8 mouse cellular contexts compared by ENCODE assay signal in genomic region chr1:73913071-73914005, GRCm38 (mm10).
A peak's percentile ranks its signal among the peaks of the same experiment; 100 is the strongest.
DNase-seq lines count a peak whose midpoint lies in the region; ATAC-seq and TF ChIP-seq lines count a peak whose summit lies in the region.

No protein-coding gene starts in this region.

- H3K27ac ChIP-seq in forebrain, embryonic 13.5 days: no peak overlapping the region
- no peak overlapping the region for H3K27ac ChIP-seq in forebrain, embryonic 11.5 days (ENCODE audit: low read depth, low read length)
- H3K27ac ChIP-seq in lung, embryonic 14.5 days (ENCODE audit: low read depth): no peak overlapping the region
- no peak overlapping the region for H3K27ac ChIP-seq in embryonic facial prominence, embryonic 14.5 days (replicated peaks; ENCODE audit: low read depth, low read length)
- no peak overlapping the region for H3K27ac ChIP-seq in kidney, embryonic 15.5 days

- WGBS in forebrain, embryonic 13.5 days: 71% methylated on average over 19 of the region's 19 CpGs
- WGBS in forebrain, embryonic 11.5 days: 76% methylated on average over 19 of the region's 19 CpGs
- 73% methylated on average over 19 of the region's 19 CpGs for WGBS in lung, embryonic 14.5 days
- 77% methylated on average over 19 of the region's 19 CpGs for WGBS in embryonic facial prominence, embryonic 14.5 days
- WGBS in kidney, embryonic 15.5 days: 71% methylated on average over 19 of the region's 19 CpGs

- peaks cover 21% of the 10 kb centered on the region; the same call in 1 of the 2 replicates for H3K36me3 ChIP-seq in forebrain, embryonic 13.5 days (ENCODE audit: poor library complexity, severe bottlenecking)
- H3K36me3 ChIP-seq in forebrain, embryonic 11.5 days (ENCODE audit: control insufficient read depth, insufficient read depth, low read length): no peaks in the 10 kb centered on the region
- H3K36me3 ChIP-seq in lung, embryonic 14.5 days (ENCODE audit: insufficient read depth): peaks cover 67% of the 10 kb centered on the region
- peaks cover 50% of the 10 kb centered on the region for H3K36me3 ChIP-seq in embryonic facial prominence, embryonic 14.5 days (ENCODE audit: control insufficient read depth, insufficient read depth, low read length)
- H3K36me3 ChIP-seq in kidney, embryonic 15.5 days: peaks cover 56% of the 10 kb centered on the region

- DNase-seq in forebrain, embryonic 11.5 days (ENCODE audit: low spot score): no peak
- DNase-seq in lung, embryonic 14.5 days: no peak
- no peak for DNase-seq in lung, postnatal 25 days (ENCODE audit: low spot score)
- no peak for DNase-seq in embryonic facial prominence, embryonic 14.5 days (ENCODE audit: low spot score)
- no peak for DNase-seq in left cerebral cortex, adult 11 months (ENCODE audit: low spot score)
- DNase-seq in ovary, postnatal 14 days (ENCODE audit: low spot score): no peak

- ATAC-seq in forebrain, embryonic 13.5 days: no peak
- ATAC-seq in forebrain, embryonic 11.5 days (replicated peaks; ENCODE audit: low FRiP score): no peak
- ATAC-seq in lung, embryonic 14.5 days (ENCODE audit: insufficient read depth): 0 out of 2 replicates have a peak, but pooled peaks have one; percentile 2
- ATAC-seq in embryonic facial prominence, embryonic 14.5 days (ENCODE audit: low read depth): no peak
- no peak; the same call in 1 of the 2 replicates for ATAC-seq in kidney, embryonic 15.5 days (replicated peaks; ENCODE audit: low FRiP score)

- TF ChIP-seq CTCF in lung, embryonic 14.5 days (IDR thresholded peaks at IDR 0.05; ENCODE audit: low read depth): no peak

- no peaks in the 10 kb centered on the region for H3K27me3 ChIP-seq in forebrain, embryonic 13.5 days
- H3K27me3 ChIP-seq in forebrain, embryonic 11.5 days (ENCODE audit: control insufficient read depth, insufficient read depth, low read length): no peaks in the 10 kb centered on the region
- no peaks in the 10 kb centered on the region for H3K27me3 ChIP-seq in lung, embryonic 14.5 days (ENCODE audit: insufficient read depth, low read length)
- no peaks in the 10 kb centered on the region for H3K27me3 ChIP-seq in embryonic facial prominence, embryonic 14.5 days (replicated peaks; ENCODE audit: control insufficient read depth, insufficient read depth, low read length)
- H3K27me3 ChIP-seq in kidney, embryonic 15.5 days: no peaks in the 10 kb centered on the region

- no peak overlapping the region for H3K4me3 ChIP-seq in forebrain, embryonic 13.5 days
- no peak overlapping the region for H3K4me3 ChIP-seq in forebrain, embryonic 11.5 days (ENCODE audit: low read depth, low read length)
- H3K4me3 ChIP-seq in lung, embryonic 14.5 days (ENCODE audit: low read depth, low read length): no peak overlapping the region
- no peak overlapping the region for H3K4me3 ChIP-seq in embryonic facial prominence, embryonic 14.5 days (ENCODE audit: low read depth, low read length)
- H3K4me3 ChIP-seq in kidney, embryonic 15.5 days (replicated peaks): no peak overlapping the region

- peak overlapping the region; percentile 21; the same call in 1 of the 2 replicates for H3K9ac ChIP-seq in forebrain, embryonic 13.5 days
- no peak overlapping the region for H3K9ac ChIP-seq in forebrain, embryonic 11.5 days (ENCODE audit: low read length)
- no peak overlapping the region for H3K9ac ChIP-seq in lung, embryonic 14.5 days
- peak overlapping the region; percentile 8; the same call in 1 of the 2 replicates for H3K9ac ChIP-seq in embryonic facial prominence, embryonic 14.5 days (ENCODE audit: low read depth, low read length)
- no peak overlapping the region for H3K9ac ChIP-seq in kidney, embryonic 15.5 days

- no peaks in the 10 kb centered on the region for H3K9me3 ChIP-seq in forebrain, embryonic 13.5 days (replicated peaks)
- H3K9me3 ChIP-seq in forebrain, embryonic 11.5 days (ENCODE audit: control insufficient read depth, low read length): no peaks in the 10 kb centered on the region
- no peaks in the 10 kb centered on the region for H3K9me3 ChIP-seq in lung, embryonic 14.5 days (ENCODE audit: low read depth, low read length)
- H3K9me3 ChIP-seq in embryonic facial prominence, embryonic 14.5 days (ENCODE audit: control insufficient read depth, low read length): no peaks in the 10 kb centered on the region
- H3K9me3 ChIP-seq in kidney, embryonic 15.5 days (replicated peaks): no peaks in the 10 kb centered on the region

- peaks cover 8% of the 10 kb centered on the region for H3K4me1 ChIP-seq in forebrain, embryonic 13.5 days
- H3K4me1 ChIP-seq in forebrain, embryonic 11.5 days (replicated peaks; ENCODE audit: control insufficient read depth, insufficient read depth, low read length): no peaks in the 10 kb centered on the region
- H3K4me1 ChIP-seq in lung, embryonic 14.5 days (ENCODE audit: insufficient read depth): no peaks in the 10 kb centered on the region
- peaks cover 5% of the 10 kb centered on the region for H3K4me1 ChIP-seq in embryonic facial prominence, embryonic 14.5 days (ENCODE audit: control insufficient read depth, insufficient read depth, low read length)
- peaks cover 38% of the 10 kb centered on the region for H3K4me1 ChIP-seq in kidney, embryonic 15.5 days

- H3K4me2 ChIP-seq in forebrain, embryonic 13.5 days: peak overlapping the region; percentile 22; the same call in 1 of the 2 replicates
- H3K4me2 ChIP-seq in forebrain, embryonic 11.5 days (ENCODE audit: low read depth, low read length, severe bottlenecking): no peak overlapping the region
- no peak overlapping the region for H3K4me2 ChIP-seq in lung, embryonic 14.5 days
- H3K4me2 ChIP-seq in embryonic facial prominence, embryonic 14.5 days (ENCODE audit: low read depth, low read length): no peak overlapping the region
- H3K4me2 ChIP-seq in kidney, embryonic 15.5 days: peak overlapping the region; percentile 30; the same call in 1 of the 2 replicates

Comparison
In these comparisons a context has a peak if more than half of its experiments do, and no peak if none do; other contexts are left out.
1. H3K4me2 ChIP-seq: peak in forebrain, embryonic 13.5 days (single experiment) and kidney, embryonic 15.5 days (single experiment); none in forebrain, embryonic 11.5 days (single experiment), lung, embryonic 14.5 days (single experiment) and embryonic facial prominence, embryonic 14.5 days (single experiment).
2. H3K9ac ChIP-seq: peak in forebrain, embryonic 13.5 days (single experiment) and embryonic facial prominence, embryonic 14.5 days (single experiment); none in forebrain, embryonic 11.5 days (single experiment), lung, embryonic 14.5 days (single experiment) and kidney, embryonic 15.5 days (single experiment).